Mouse (Mus musculus) ES-E14 (cell line): Measurements from ENCODE around the gene Sfi1.
"Not testable (repeated sequence)": the region's sequence is repeated elsewhere in the genome, so short reads cannot be mapped to it uniquely, and the experiment has no call there.

Source experiments
- CHD2 ChIP-seq: IDR thresholded peaks from 2 replicates; pipeline ENCODE4 v1.6.1; 2014; ENCODE audit warnings: mild to moderate bottlenecking, low read depth, low read length, inconsistent platforms
- HCFC1 ChIP-seq: IDR thresholded peaks from 2 replicates; pipeline ENCODE4 v1.6.1; 2012; ENCODE audit warnings: low read length, inconsistent platforms, borderline replicate concordance; ENCODE audit not compliant: insufficient read depth
- MAFK ChIP-seq: IDR thresholded peaks from 2 replicates; pipeline ENCODE4 v1.6.1; 2014; ENCODE audit warnings: mild to moderate bottlenecking, low read depth, low read length, inconsistent platforms; ENCODE audit not compliant: insufficient read depth
- ZC3H11A ChIP-seq: IDR thresholded peaks from 2 replicates; pipeline ENCODE4 v1.6.1; 2012; ENCODE audit warnings: low read depth, mild to moderate bottlenecking, inconsistent platforms, low read length, borderline replicate concordance
- ZNF384 ChIP-seq: IDR thresholded peaks from 2 replicates; pipeline ENCODE4 v1.6.1; 2012; ENCODE audit warnings: low read depth, low read length, inconsistent platforms

- TF ChIP-seq CHD2, MAFK, HCFC1, ZC3H11A, ZNF384: not testable (repeated sequence)
These were observed 46.5 kb downstream of the Sfi1 start for GRCm38 (mm10) chr11:3146806-3147205.
